Comparison of ENCODE assay signal across 8 mouse cellular contexts in the genomic region with DNA sequence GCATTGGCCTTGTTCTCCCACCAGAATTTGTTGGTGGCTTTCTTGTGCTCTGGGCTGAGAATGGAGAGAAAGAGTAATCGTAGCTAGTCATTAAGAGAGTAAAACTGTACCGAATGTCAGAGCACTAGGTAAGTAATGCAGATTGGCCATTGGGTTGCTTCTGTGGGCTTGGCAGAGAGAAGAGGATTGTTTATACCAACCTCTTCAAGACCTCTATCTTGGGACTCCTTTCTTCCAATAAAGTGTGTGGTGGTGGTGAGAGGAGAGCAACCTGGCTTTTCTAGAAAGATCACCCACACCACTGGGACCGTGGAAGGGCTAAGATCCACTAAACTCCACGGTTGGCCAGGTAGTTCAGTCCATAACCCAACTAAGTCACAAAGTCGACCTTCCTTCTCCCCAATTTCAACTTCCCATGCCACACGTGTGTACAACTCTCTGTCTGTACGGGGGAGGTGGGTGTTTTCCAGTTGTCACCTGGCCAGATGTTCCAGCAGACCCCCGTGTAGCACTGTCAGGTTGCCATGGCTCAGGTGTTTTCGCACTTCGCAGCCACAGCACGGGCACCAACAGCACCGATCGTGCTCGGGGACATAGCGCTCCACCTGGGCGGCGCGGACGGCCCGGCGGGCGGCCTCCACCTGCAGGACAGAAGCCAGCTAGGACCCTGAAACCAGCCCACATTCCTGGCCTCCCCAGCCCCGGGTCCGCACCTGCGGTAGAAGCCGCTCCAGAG. TPM values are rescaled to one million over a fixed set of nuclear protein-coding genes. Genes with fewer than 3 reads are reported as not detected.
A peak's percentile ranks its signal among the peaks of the same experiment; 100 is the strongest.
DNase-seq lines count a peak whose midpoint lies in the region; ATAC-seq and TF ChIP-seq lines count a peak whose summit lies in the region.

No protein-coding gene starts in this region.

- peaks cover 11% of the 10 kb centered on the region for H3K4me1 ChIP-seq in heart, embryonic 16.5 days (ENCODE audit: control insufficient read depth, insufficient read depth, low read length)
- peaks cover 0 to 2% of the 10 kb centered on the region in 2 experiments; a peak in 1 of 4 replicates for H3K4me1 ChIP-seq in ES-E14 (ENCODE audit: control insufficient read depth in 2 of 2, insufficient read depth in 2 of 2, low read length in 2 of 2, poor library complexity in 1 of 2)
- H3K4me1 ChIP-seq in forebrain, embryonic 13.5 days: peaks cover 8% of the 10 kb centered on the region
- peaks cover 29% of the 10 kb centered on the region for H3K4me1 ChIP-seq in liver, embryonic 15.5 days (replicated peaks)

- H3K27ac ChIP-seq in heart, embryonic 16.5 days (ENCODE audit: low read length): peak overlapping the region; percentile 76
- 0 out of 2 replicates have a peak overlapping the region, but pooled peaks have one; percentile 20 for H3K27ac ChIP-seq in ES-E14 (ENCODE audit: insufficient read depth, low read depth, low read length, poor library complexity, severe bottlenecking)
- peak overlapping the region; percentile 72; the same call in 1 of the 2 replicates for H3K27ac ChIP-seq in forebrain, embryonic 13.5 days
- peak overlapping the region; percentile 81 for H3K27ac ChIP-seq in liver, embryonic 15.5 days (replicated peaks)

- 6% methylated on average over 26 of the region's 26 CpGs for WGBS in heart, embryonic 16.5 days
- 7% methylated on average over 25 of the region's 26 CpGs for WGBS in forebrain, embryonic 13.5 days
- 5% methylated on average over 26 of the region's 26 CpGs for WGBS in liver, embryonic 15.5 days (ENCODE audit: insufficient replicate concordance)

- H3K9me3 ChIP-seq in heart, embryonic 16.5 days (replicated peaks; ENCODE audit: control insufficient read depth, low read length): no peaks in the 10 kb centered on the region
- no peaks in the 10 kb centered on the region for H3K9me3 ChIP-seq in ES-E14 (ENCODE audit: control insufficient read depth, insufficient read depth, low read depth, low read length)
- H3K9me3 ChIP-seq in forebrain, embryonic 13.5 days (replicated peaks): no peaks in the 10 kb centered on the region
- no peaks in the 10 kb centered on the region for H3K9me3 ChIP-seq in liver, embryonic 15.5 days (replicated peaks)

- peak overlapping the region; percentile 97 for H3K9ac ChIP-seq in heart, embryonic 16.5 days (ENCODE audit: low read length)
- H3K9ac ChIP-seq in ES-E14 (ENCODE audit: insufficient read depth, low read depth, low read length, poor library complexity, severe bottlenecking): peak overlapping the region; percentile 79
- H3K9ac ChIP-seq in forebrain, embryonic 13.5 days: peak overlapping the region; percentile 86
- peak overlapping the region; percentile 85 for H3K9ac ChIP-seq in liver, embryonic 15.5 days

- peak; percentile 38; the same call in 1 of the 2 replicates for ATAC-seq in heart, embryonic 16.5 days (replicated peaks; ENCODE audit: extremely low read depth, insufficient read depth, low FRiP score)
- ATAC-seq in forebrain, embryonic 13.5 days: peak; percentile 65
- peak; percentile 70 for ATAC-seq in liver, embryonic 15.5 days (ENCODE audit: insufficient read depth)

- H3K4me2 ChIP-seq in heart, embryonic 16.5 days (ENCODE audit: low read depth, low read length): peak overlapping the region; percentile 97
- peak overlapping the region; percentile 85 for H3K4me2 ChIP-seq in forebrain, embryonic 13.5 days
- H3K4me2 ChIP-seq in liver, embryonic 15.5 days: peak overlapping the region; percentile 86

- peak overlapping the region; percentile 98 for H3K4me3 ChIP-seq in heart, embryonic 16.5 days (ENCODE audit: low read length)
- H3K4me3 ChIP-seq in ES-E14 (ENCODE audit: insufficient read depth in 1 of 2, low read depth in 1 of 2, low read length in 2 of 2, poor library complexity in 1 of 2, severe bottlenecking in 1 of 2): peak overlapping the region; percentile 86 to 93
- H3K4me3 ChIP-seq in forebrain, embryonic 13.5 days: peak overlapping the region; percentile 81
- peak overlapping the region; percentile 89 for H3K4me3 ChIP-seq in liver, embryonic 15.5 days (replicated peaks)

- DNase-seq in heart, adult 18-20 months: no peak
- DNase-seq in ES-E14 (ENCODE audit: low read depth, low spot score): no peak
- no peak for DNase-seq in spleen, adult 12 weeks (ENCODE audit: low spot score)
- DNase-seq in thymus, postnatal 14 days: no peak
- DNase-seq in kidney, postnatal 10 days: no peak

- in situ Hi-C loops in ES-E14 (cut with MboI; ENCODE audit: low sequenced_read_pairs in 2 of 2, unreplicated experiment in 2 of 2): no loop called here

- no peaks in the 10 kb centered on the region for H3K27me3 ChIP-seq in heart, embryonic 16.5 days (ENCODE audit: control insufficient read depth, insufficient read depth, low read length)
- no peaks in the 10 kb centered on the region for H3K27me3 ChIP-seq in forebrain, embryonic 13.5 days
- H3K27me3 ChIP-seq in liver, embryonic 15.5 days: no peaks in the 10 kb centered on the region

- H3K36me3 ChIP-seq in heart, embryonic 16.5 days (ENCODE audit: control insufficient read depth, insufficient read depth): peaks cover 20% of the 10 kb centered on the region; the same call in 1 of the 2 replicates
- H3K36me3 ChIP-seq in ES-E14 (ENCODE audit: control insufficient read depth, insufficient read depth, low read length, poor library complexity, severe bottlenecking): peaks cover 11% of the 10 kb centered on the region
- peaks cover 32% of the 10 kb centered on the region for H3K36me3 ChIP-seq in forebrain, embryonic 13.5 days (ENCODE audit: poor library complexity, severe bottlenecking)
- peaks cover 36% of the 10 kb centered on the region for H3K36me3 ChIP-seq in liver, embryonic 15.5 days (replicated peaks)

TF ChIP-seq in ES-E14, 5 proteins besides CTCF, POLR2A, EP300 and RAD21:
- TF ChIP-seq MAFK (IDR thresholded peaks at IDR 0.05; ENCODE audit: insufficient read depth, low read depth, low read length) (no peak), ZNF384 (IDR thresholded peaks at IDR 0.05; ENCODE audit: low read depth, low read length) (no peak), ZC3H11A (IDR thresholded peaks at IDR 0.05; ENCODE audit: borderline replicate concordance, low read depth, low read length) (no peak), CHD2 (IDR thresholded peaks at IDR 0.05; ENCODE audit: low read depth, low read length) (no peak), HCFC1 (IDR thresholded peaks at IDR 0.05; ENCODE audit: borderline replicate concordance, insufficient read depth, low read length) (no peak)

RNA-seq across cellular contexts. Expression of a gene that starts 1.0 kb away (rescaled TPM):
- 21.3 and 23.5 TPM in 2 replicates for polyA plus RNA-seq in heart, embryonic 16.5 days (2015; fragmentation: Nextera tagmentation; extraction: Ambion mirVana)
- total RNA-seq in heart, adult 18-20 months (2021): 1 to 10 TPM; 5.0 to 6.0 TPM
- 38.3 and 57.0 TPM in 2 replicates for total RNA-seq in ES-E14 (2012; rRNA removed)
- 29.1 and 30.3 TPM in 2 replicates for polyA plus RNA-seq in forebrain, embryonic 13.5 days (2015; fragmentation: Nextera tagmentation; extraction: Ambion mirVana)
- polyA plus RNA-seq in liver, embryonic 15.5 days (2015; fragmentation: Nextera tagmentation; extraction: Ambion mirVana): 12.6 and 13.6 TPM in 2 replicates

RNA-seq across cellular contexts. Expression of a gene that starts 9.9 kb away (rescaled TPM):
- 84.4 and 90.3 TPM in 2 replicates for polyA plus RNA-seq in heart, embryonic 16.5 days (2015; fragmentation: Nextera tagmentation; extraction: Ambion mirVana)
- 10 to 100 TPM; 42.0 to 43.6 TPM for total RNA-seq in heart, adult 18-20 months (2021)
- total RNA-seq in ES-E14 (2012; rRNA removed): 88.2 and 95.1 TPM in 2 replicates
- 311 and 314 TPM in 2 replicates for polyA plus RNA-seq in forebrain, embryonic 13.5 days (2015; fragmentation: Nextera tagmentation; extraction: Ambion mirVana)
- polyA plus RNA-seq in liver, embryonic 15.5 days (2015; fragmentation: Nextera tagmentation; extraction: Ambion mirVana): 48.2 and 50.4 TPM in 2 replicates

RNA-seq across cellular contexts. Expression of a gene that starts 10.4 kb away (rescaled TPM):
- 862 and 919 TPM in 2 replicates for polyA plus RNA-seq in heart, embryonic 16.5 days (2015; fragmentation: Nextera tagmentation; extraction: Ambion mirVana)
- total RNA-seq in heart, adult 18-20 months (2021): 100 to 1,000 TPM; 788 to 877 TPM
- 1,792 and 2,115 TPM in 2 replicates for total RNA-seq in ES-E14 (2012; rRNA removed)
- polyA plus RNA-seq in forebrain, embryonic 13.5 days (2015; fragmentation: Nextera tagmentation; extraction: Ambion mirVana): 1,416 and 1,661 TPM in 2 replicates
- polyA plus RNA-seq in liver, embryonic 15.5 days (2015; fragmentation: Nextera tagmentation; extraction: Ambion mirVana): 758 and 952 TPM in 2 replicates

RNA-seq across cellular contexts. Expression of a gene that starts 20.7 kb away (rescaled TPM):
- polyA plus RNA-seq in heart, embryonic 16.5 days (2015; fragmentation: Nextera tagmentation; extraction: Ambion mirVana): 37.8 and 42.0 TPM in 2 replicates
- total RNA-seq in heart, adult 18-20 months (2021): 10 to 100 TPM; 17.8 to 20.3 TPM
- 9.8 and 10.0 TPM in 2 replicates for total RNA-seq in ES-E14 (2012; rRNA removed)
- 23.3 and 29.6 TPM in 2 replicates for polyA plus RNA-seq in forebrain, embryonic 13.5 days (2015; fragmentation: Nextera tagmentation; extraction: Ambion mirVana)
- polyA plus RNA-seq in liver, embryonic 15.5 days (2015; fragmentation: Nextera tagmentation; extraction: Ambion mirVana): 46.3 and 59.8 TPM in 2 replicates

RNA-seq across cellular contexts. Expression of a gene that starts 23.6 kb away (rescaled TPM):
- polyA plus RNA-seq in heart, embryonic 16.5 days (2015; fragmentation: Nextera tagmentation; extraction: Ambion mirVana): not detected in 2 replicates
- total RNA-seq in heart, adult 18-20 months (2021): not detected
- 0.79 and 1.9 TPM in 2 replicates for total RNA-seq in ES-E14 (2012; rRNA removed)
- not detected in 2 replicates for polyA plus RNA-seq in forebrain, embryonic 13.5 days (2015; fragmentation: Nextera tagmentation; extraction: Ambion mirVana)
- polyA plus RNA-seq in liver, embryonic 15.5 days (2015; fragmentation: Nextera tagmentation; extraction: Ambion mirVana): 0.06 TPM in 1 of 2 replicates, not detected in the other

Comparison
In these comparisons a context has a peak if more than half of its experiments do, and no peak if none do; other contexts are left out.
1. H3K27ac ChIP-seq: peak in every context shown above with its lines; median percentile 81 in liver, embryonic 15.5 days; 76 in heart, embryonic 16.5 days; 72 in forebrain, embryonic 13.5 days; 20 in ES-E14.